Mouse (Mus musculus): ENCODE data around the gene Gm13275. TPM values are rescaled to one million over a fixed set of nuclear protein-coding genes. Genes with fewer than 3 reads are reported as not detected.
"Not testable (repeated sequence)": the region's sequence is repeated elsewhere in the genome, so short reads cannot be mapped to it uniquely, and the experiment has no call there.

Gene Gm13275
- total RNA-seq, 2 experiments from 2014 or later = not detected

GRCm38 (mm10) chr4:88788402-88788801, 5.9 kb upstream of the Gm13275 start, which contains the start of gene Gm13277:
Gene Gm13277, plus strand, starts transcription at chr4:88788632.
- peak; percentile 60 for DNase-seq
- intact Hi-C loops (cut with DNase I; ENCODE audit: low total_unique reads) = not testable (repeated sequence)

- DNase-seq; intact Hi-C loops (cut with DNase I; ENCODE audit: low total_unique reads): not testable (repeated sequence)
Measured at GRCm38 (mm10) chr4:88791250-88791649, 3.0 kb upstream of the Gm13275 start, which contains the start of gene Gm13278. Gene Gm13278, plus strand, starts transcription at chr4:88791550.

GRCm38 (mm10) chr4:88797097-88797496, 2.8 kb downstream of the Gm13275 start, which contains the start of gene Gm13279:
Gene Gm13279, plus strand, starts transcription at chr4:88797397.
- intact Hi-C loops (cut with DNase I; ENCODE audit: low total_unique reads); DNase-seq: not testable (repeated sequence)

GRCm38 (mm10) chr4:88799365-88799764, 5.1 kb downstream of the Gm13275 start, which contains the start of gene Gm13285:
Gene Gm13285, plus strand, starts transcription at chr4:88799665.
- intact Hi-C loops (cut with DNase I; ENCODE audit: low total_unique reads); DNase-seq: not testable (repeated sequence)

- intact Hi-C loops (cut with DNase I; ENCODE audit: low total_unique reads); DNase-seq: not testable (repeated sequence)
Measured at GRCm38 (mm10) chr4:88802954-88803353, 8.7 kb downstream of the Gm13275 start, which contains the start of gene Gm13287. Gene Gm13287, plus strand, starts transcription at chr4:88803254.

GRCm38 (mm10) chr4:88805231-88805630, 10.9 kb downstream of the Gm13275 start, which contains the start of gene Gm13288:
Gene Gm13288, plus strand, starts transcription at chr4:88805531.
- DNase-seq; intact Hi-C loops (cut with DNase I; ENCODE audit: low total_unique reads): not testable (repeated sequence)

GRCm38 (mm10) chr4:88805761-88806160, 11.5 kb downstream of the Gm13275 start:
- intact Hi-C loops (cut with DNase I; ENCODE audit: low total_unique reads) = not testable (repeated sequence)
- DNase-seq = peak; percentile 31

GRCm38 (mm10) chr4:88815928-88816327, 21.6 kb downstream of the Gm13275 start, which contains the start of gene Ifna7:
Gene Ifna7, plus strand, starts transcription at chr4:88816228.
- intact Hi-C loops (cut with DNase I; ENCODE audit: low total_unique reads) = no loop called here

GRCm38 (mm10) chr4:88819659-88820058, 25.4 kb downstream of the Gm13275 start, which contains the start of gene Ifna11:
Gene Ifna11, plus strand, starts transcription at chr4:88819959.
- intact Hi-C loops (cut with DNase I; ENCODE audit: low total_unique reads) = no loop called here
- DNase-seq = no peak

More at GRCm38 (mm10) chr4:88815928-88816327, 21.6 kb downstream of the Gm13275 start, which contains the start of gene Ifna7:
- DNase-seq = no peak

- no peak for DNase-seq
- intact Hi-C loops (cut with DNase I; ENCODE audit: low total_unique reads) = no loop called here
Measured at GRCm38 (mm10) chr4:88822995-88823394, 28.7 kb downstream of the Gm13275 start.

GRCm38 (mm10) chr4:88827116-88827515, 32.8 kb downstream of the Gm13275 start, which contains the start of gene Ifna6:
Gene Ifna6, plus strand, starts transcription at chr4:88827416.
- DNase-seq; intact Hi-C loops (cut with DNase I; ENCODE audit: low total_unique reads): not testable (repeated sequence)

- peak; percentile 5 for DNase-seq
- intact Hi-C loops (cut with DNase I; ENCODE audit: low total_unique reads) = no loop called here
Measured at GRCm38 (mm10) chr4:88830523-88830922, 36.2 kb downstream of the Gm13275 start.

GRCm38 (mm10) chr4:88835225-88835624, 40.9 kb downstream of the Gm13275 start, which contains the start of gene Ifna5:
Gene Ifna5, plus strand, starts transcription at chr4:88835525.
- DNase-seq; intact Hi-C loops (cut with DNase I; ENCODE audit: low total_unique reads): not testable (repeated sequence)

- no peak for DNase-seq
- intact Hi-C loops (cut with DNase I; ENCODE audit: low total_unique reads) = no loop called here
Measured at GRCm38 (mm10) chr4:88838828-88839227, 44.5 kb downstream of the Gm13275 start.

- intact Hi-C loops (cut with DNase I; ENCODE audit: low total_unique reads) = no loop called here
- DNase-seq = no peak
Measured at GRCm38 (mm10) chr4:88840058-88840457, 45.8 kb downstream of the Gm13275 start.

GRCm38 (mm10) chr4:88841438-88841911, 47.2 kb downstream of the Gm13275 start, which contains the start of gene Ifna4:
Gene Ifna4, plus strand, starts transcription at chr4:88841861.
- intact Hi-C loops (cut with DNase I; ENCODE audit: low total_unique reads) = no loop called here
- DNase-seq = no peak

Other genes starting within 250 kb of the Gm13275 start
- gene Ifna15, start 236.2 kb upstream of the Gm13275 start, total RNA-seq (2021) = not detected
- gene Ifna14, start 222.7 kb upstream of the Gm13275 start, total RNA-seq (2021) = not detected
- not detected for gene Ifna9, start 202.1 kb upstream of the Gm13275 start, total RNA-seq (2021)
- gene Ifna12, start 191.1 kb upstream of the Gm13275 start, total RNA-seq (2021) = not detected
- gene C87499, start 160.1 kb upstream of the Gm13275 start, total RNA-seq (2021) = not detected
- gene Ifna13, start 150.0 kb upstream of the Gm13275 start, total RNA-seq (2021) = not detected
- not detected for gene Ifna16, start 117.6 kb upstream of the Gm13275 start, total RNA-seq (2021)
- gene Ifna2, start 110.6 kb upstream of the Gm13275 start, total RNA-seq (2021) = not detected
- not detected for gene Ifnab, start 103.1 kb upstream of the Gm13275 start, total RNA-seq (2021)
- gene Gm26566, start 72.7 kb upstream of the Gm13275 start, total RNA-seq (2021) = under 1 TPM in 1 of 2 experiments, not detected in 1; 0.41 TPM
- 10 to 100 TPM; 51.0 to 57.1 TPM for gene Klhl9, start 72.0 kb upstream of the Gm13275 start, total RNA-seq (2021)
- not detected for gene Gm13271, start 39.6 kb upstream of the Gm13275 start, total RNA-seq (2021)
- not detected for gene Gm13283, start 34.4 kb upstream of the Gm13275 start, total RNA-seq (2021)
- gene Gm13290, start 20.7 kb upstream of the Gm13275 start, total RNA-seq (2021) = not detected
- not detected for gene Gm13289, start 17.6 kb upstream of the Gm13275 start, total RNA-seq (2021)
- gene Gm13272, start 14.6 kb upstream of the Gm13275 start, total RNA-seq (2021) = not detected
- gene Ifnz, start 12.4 kb upstream of the Gm13275 start, total RNA-seq (2021) = not detected
- gene Gm13276, start 8.8 kb upstream of the Gm13275 start, total RNA-seq (2021) = not detected
- not detected for gene Gm13277, start 5.9 kb upstream of the Gm13275 start, total RNA-seq (2021)
- not detected for gene Gm13278, start 2.9 kb upstream of the Gm13275 start, total RNA-seq (2021)
- not detected for gene Gm13279, start 2.9 kb downstream of the Gm13275 start, total RNA-seq (2021)
- not detected for gene Gm13285, start 5.2 kb downstream of the Gm13275 start, total RNA-seq (2021)
- not detected for gene Gm13287, start 8.8 kb downstream of the Gm13275 start, total RNA-seq (2021)
- not detected for gene Gm13288, start 11.0 kb downstream of the Gm13275 start, total RNA-seq (2021)
- gene Ifna7, start 21.7 kb downstream of the Gm13275 start, total RNA-seq (2021) = not detected
- gene Ifna11, start 25.5 kb downstream of the Gm13275 start, total RNA-seq (2021) = not detected
- not detected for gene Ifna6, start 32.9 kb downstream of the Gm13275 start, total RNA-seq (2021)
- not detected for gene Ifna5, start 41.0 kb downstream of the Gm13275 start, total RNA-seq (2021)
- not detected for gene Ifna4, start 47.4 kb downstream of the Gm13275 start, total RNA-seq (2021)
- gene Ifna1, start 55.6 kb downstream of the Gm13275 start, total RNA-seq (2021) = not detected
- not detected for gene Ifne, start 85.7 kb downstream of the Gm13275 start, total RNA-seq (2021)

Measured in gastrocnemius, postnatal 14 days (tissue).